Mouse (Mus musculus) testis, postnatal 14 days (tissue): ENCODE measurements at regions not wholly inside any gene's neighbourhood (a gene's known extent, or its start where the extent isn't known, plus 50 kb on each side); places are given as distances from the start of the nearest gene placed in this dataset.

Source experiments
- DNase-seq: peaks from one replicate; pipeline ENCODE4 v3.0.0; 2021; ENCODE audit warnings: low spot score

- DNase-seq, result no peak
Measured at GRCm38 (mm10) chr19:56177231-56177745, 109.6 kb upstream of the Habp2 start.

- DNase-seq, result no peak
Measured at GRCm38 (mm10) chr19:56185756-56186155, 101.2 kb upstream of the Habp2 start.

GRCm38 (mm10) chr19:56189185-56189584 is 97.8 kb upstream of the Habp2 start:
- no peak for DNase-seq

GRCm38 (mm10) chr19:56190222-56190621 is 96.7 kb upstream of the Habp2 start:
- DNase-seq, result no peak

GRCm38 (mm10) chr19:56198474-56199236 is 88.3 kb upstream of the Habp2 start:
- peak; percentile 13 for DNase-seq

GRCm38 (mm10) chr19:56199401-56200150 is 87.4 kb upstream of the Habp2 start:
- DNase-seq, result no peak

GRCm38 (mm10) chr19:56201007-56201682 is 85.8 kb upstream of the Habp2 start:
- peak; percentile 36 for DNase-seq

GRCm38 (mm10) chr19:56201738-56202480 is 85.0 kb upstream of the Habp2 start:
- no peak for DNase-seq

GRCm38 (mm10) chr19:56202481-56203130 is 84.3 kb upstream of the Habp2 start:
- DNase-seq, result no peak

GRCm38 (mm10) chr19:56218536-56218935 is 68.4 kb upstream of the Habp2 start:
- DNase-seq, result no peak

- no peak for DNase-seq
Measured at GRCm38 (mm10) chr19:56220724-56221407, 66.1 kb upstream of the Habp2 start.

- no peak for DNase-seq
Measured at GRCm38 (mm10) chr19:56222496-56222895, 64.4 kb upstream of the Habp2 start.

GRCm38 (mm10) chr19:56225039-56225438 is 61.9 kb upstream of the Habp2 start:
- no peak for DNase-seq

GRCm38 (mm10) chr19:56225518-56225917 is 61.4 kb upstream of the Habp2 start:
- no peak for DNase-seq

GRCm38 (mm10) chr19:56228586-56228985 is 58.4 kb upstream of the Habp2 start:
- DNase-seq, result no peak

- no peak for DNase-seq
Measured at GRCm38 (mm10) chr19:56231430-56231829, 55.5 kb upstream of the Habp2 start.

GRCm38 (mm10) chr19:56231849-56232248 is 55.1 kb upstream of the Habp2 start:
- DNase-seq, result no peak

- DNase-seq, result no peak
Measured at GRCm38 (mm10) chr19:56232269-56232668, 54.7 kb upstream of the Habp2 start.

GRCm38 (mm10) chr19:56232950-56233349 is 54.0 kb upstream of the Habp2 start:
- no peak for DNase-seq

- DNase-seq, result no peak
Measured at GRCm38 (mm10) chr19:56235040-56235439, 51.9 kb upstream of the Habp2 start.
